Mouse (Mus musculus) heart, postnatal 0 days (tissue): Measurements from ENCODE around the gene Dner.

ENCODE experiments used
- CTCF ChIP-seq: IDR thresholded peaks from 2 replicates; pipeline ENCODE4 v1.5.1; 2016; ENCODE audit warnings: antibody characterized with exemption, control low read depth, low read depth
- EP300 ChIP-seq: IDR thresholded peaks from 2 replicates; pipeline ENCODE4 v1.6.1; 2016; ENCODE audit warnings: antibody characterized with exemption, low read depth

DNA sequence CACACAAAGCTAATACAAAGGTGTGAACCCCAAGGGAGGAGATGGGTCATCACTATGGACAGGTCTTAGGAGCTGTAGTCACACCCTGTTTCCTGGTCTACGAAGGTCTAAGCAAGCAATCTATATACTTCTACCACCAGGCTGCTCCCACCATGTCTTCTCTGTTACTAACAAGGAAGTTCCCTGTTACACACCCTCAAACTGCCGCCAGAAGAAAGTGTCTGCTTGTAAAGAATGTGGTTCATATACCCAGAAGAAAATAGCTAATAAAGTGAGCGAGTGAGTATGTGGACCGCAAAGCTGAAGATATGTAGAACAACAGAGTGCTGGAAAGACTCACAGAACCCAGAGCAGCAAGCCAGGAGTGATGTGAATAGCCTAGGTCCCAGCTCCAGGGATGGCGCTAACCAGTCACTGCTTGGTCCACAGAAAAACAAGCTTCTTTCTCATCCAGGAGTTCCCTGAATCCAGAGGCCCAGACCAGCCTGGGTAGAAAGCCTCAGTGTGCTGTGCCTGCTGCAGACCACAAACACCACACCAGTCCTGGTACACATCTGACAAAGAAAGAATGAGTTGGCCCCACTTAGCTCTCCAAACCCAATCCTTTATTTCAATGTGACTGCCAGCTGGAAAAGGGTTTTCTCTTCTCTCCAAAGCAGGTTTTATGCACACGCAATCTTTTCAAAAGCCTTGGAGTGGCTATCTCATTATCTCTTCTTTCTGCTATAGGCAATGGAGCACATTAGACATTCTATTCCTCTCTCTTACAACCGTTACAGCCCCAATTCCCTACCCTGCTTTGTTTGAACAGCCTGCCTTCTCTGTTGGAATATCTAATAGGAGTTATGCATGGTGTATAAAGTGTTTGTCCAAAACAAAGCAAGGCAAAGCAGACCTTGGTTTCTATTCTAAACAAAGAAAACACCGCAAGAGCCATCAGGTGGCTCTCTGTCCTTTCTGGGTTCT is 139.2 kb downstream of the Dner start:
- TF ChIP-seq CTCF (no peak), EP300 (no peak)
